ENCODE assay signal across 21 mouse cellular contexts in genomic region chr11:44172478-44172877, GRCm38 (mm10).
DNase-seq lines count a peak whose midpoint lies in the region; ATAC-seq and TF ChIP-seq lines count a peak whose summit lies in the region.
"Had no signal": no experiment of that assay in that cellular context is flagged by ENCODE, and none has a peak within 500 bp of the region (broad histone marks: within the 10 kb centered on the region; RNA-seq: fewer than 3 reads in every experiment).

No protein-coding gene starts in this region.

- H3K27me3 ChIP-seq in heart, embryonic 10.5 days (ENCODE audit: insufficient read depth, poor library complexity, severe bottlenecking) = no peaks in the 10 kb centered on the region
- no peaks in the 10 kb centered on the region for H3K27me3 ChIP-seq in C2C12 (ENCODE audit: control insufficient read depth, insufficient read depth, insufficient read length)
- H3K27me3 ChIP-seq: embryonic facial prominence, embryonic 12.5 days; midbrain, embryonic 13.5 days; neural tube, embryonic 13.5 days; Patski had no signal

- ATAC-seq in granulocyte monocyte progenitor cell, adult 5-6 weeks (replicated peaks; ENCODE audit: poor library complexity, severe bottlenecking) = peak; percentile 45
- ATAC-seq: forebrain, embryonic 14.5 days; hindbrain, embryonic 16.5 days; intestine, embryonic 16.5 days; midbrain, embryonic 13.5 days; Patski had no signal

- peak; percentile 23 to 37 for DNase-seq in heart, postnatal 10 days
- DNase-seq in heart, embryonic 10.5 days (ENCODE audit: low spot score) = no peak
- DNase-seq in lung, postnatal 25 days (ENCODE audit: low spot score) = peak; percentile 29
- no peak for DNase-seq in layer of hippocampus, adult 9-10 months (ENCODE audit: low spot score)
- DNase-seq in adrenal gland, postnatal 25 days = no peak
- no peak for DNase-seq in spleen, postnatal 4 days (ENCODE audit: low spot score in 2 of 2)
- DNase-seq: cerebellum, adult 18-20 months; gastrocnemius, postnatal 14 days; thymus, postnatal 25 days had no signal

- H3ac ChIP-seq in C2C12 (ENCODE audit: control insufficient read depth, insufficient read length, low read depth) = no peak overlapping the region

- H3K4me3 ChIP-seq in heart, embryonic 10.5 days = no peak overlapping the region
- H3K4me3 ChIP-seq in C2C12 (ENCODE audit: insufficient read depth, poor library complexity, severe bottlenecking) = no peak overlapping the region
- H3K4me3 ChIP-seq: embryonic facial prominence, embryonic 12.5 days; erythroblast, embryonic 14.5 days; midbrain, embryonic 13.5 days; neural tube, embryonic 13.5 days had no signal

- H3K9me3 ChIP-seq in heart, embryonic 10.5 days = no peaks in the 10 kb centered on the region
- H3K9me3 ChIP-seq: embryonic facial prominence, embryonic 12.5 days; midbrain, embryonic 13.5 days; neural tube, embryonic 13.5 days had no signal

- intact Hi-C loops in heart, postnatal 10 days (cut with DNase I) = no loop called here

- H3K79me2 ChIP-seq in C2C12 (ENCODE audit: control insufficient read depth, insufficient read depth) = no peaks in the 10 kb centered on the region

- H3K79me3 ChIP-seq in C2C12 (ENCODE audit: low read depth) = no peaks in the 10 kb centered on the region

- no peak for TF ChIP-seq CTCF in C2C12 (IDR thresholded peaks at IDR 0.05; ENCODE audit: control insufficient read depth, insufficient read depth, insufficient read length)

- 0 out of 2 replicates have a peak, but pooled peaks cover 5% of the 10 kb centered on the region for H3K4me1 ChIP-seq in heart, embryonic 10.5 days
- H3K4me1 ChIP-seq: embryonic facial prominence, embryonic 12.5 days; midbrain, embryonic 13.5 days; neural tube, embryonic 13.5 days had no signal

- no peaks in the 10 kb centered on the region for H3K36me3 ChIP-seq in heart, embryonic 10.5 days
- H3K36me3 ChIP-seq in C2C12 (ENCODE audit: control insufficient read depth, insufficient read depth) = no peaks in the 10 kb centered on the region
- H3K36me3 ChIP-seq: embryonic facial prominence, embryonic 12.5 days; midbrain, embryonic 13.5 days; neural tube, embryonic 13.5 days had no signal

- WGBS in heart, embryonic 10.5 days = 88% methylated on average over 4 of the region's 4 CpGs

- no peak overlapping the region for H3K27ac ChIP-seq in heart, embryonic 10.5 days
- H3K27ac ChIP-seq: embryonic facial prominence, embryonic 12.5 days; liver, embryonic 14.5 days; midbrain, embryonic 13.5 days; neural tube, embryonic 13.5 days; stomach, postnatal 0 days had no signal

TF ChIP-seq in C2C12, 6 proteins besides CTCF, POLR2A, EP300 and RAD21:
- TF ChIP-seq MYOD1 (IDR thresholded peaks at IDR 0.05; ENCODE audit: control insufficient read depth, insufficient read length, low read depth) (peak; percentile 23), FOSL1 (IDR thresholded peaks at IDR 0.05; ENCODE audit: insufficient read depth, low read length, poor library complexity, severe bottlenecking) (no peak)

Comparison
In these comparisons a context has a peak if more than half of its experiments do, and no peak if none do; other contexts are left out.
1. DNase-seq: peak in heart, postnatal 10 days (2 of 2) and lung, postnatal 25 days (single experiment); none in heart, embryonic 10.5 days (single experiment), layer of hippocampus, adult 9-10 months (single experiment), adrenal gland, postnatal 25 days (single experiment) and spleen, postnatal 4 days (0 of 2).